Mouse (Mus musculus) lung, embryonic 16.5 days (tissue): ENCODE measurements around the gene Slc2a6. TPM values are rescaled to one million over a fixed set of nuclear protein-coding genes. Genes with fewer than 3 reads are reported as not detected.

Experiments used
- ATAC-seq: fragments of 200-750 bp; cut with Nextera tagmentation; 2 replicates; pipeline ENCODE4 v1.8.0; 2017; ENCODE audit warnings: low read depth, mild to moderate bottlenecking, moderate library complexity
- H3K27ac ChIP-seq: fragments of 300-500 bp; sonication (generic); 2 replicates; pipeline ENCODE4 v1.5.1; 2014; ENCODE audit warnings: mild to moderate bottlenecking, control low read depth, low read length
- H3K27me3 ChIP-seq: fragments of 300-500 bp; sonication (generic); 2 replicates; pipeline ENCODE4 v1.6.1; 2014; ENCODE audit warnings: low read depth, low read length, mixed read lengths; ENCODE audit not compliant: control insufficient read depth, insufficient read depth
- H3K36me3 ChIP-seq: fragments of 300-500 bp; sonication (generic); 2 replicates; pipeline ENCODE4 v1.6.1; 2014; ENCODE audit warnings: low read length; ENCODE audit not compliant: control insufficient read depth, insufficient read depth
- H3K4me1 ChIP-seq: fragments of 300-500 bp; sonication (generic); replicated peaks from 2 replicates; pipeline ENCODE4 v1.6.1; 2014; ENCODE audit warnings: low read length, mixed read lengths; ENCODE audit not compliant: control insufficient read depth, insufficient read depth
- H3K4me2 ChIP-seq: fragments of 300-500 bp; sonication (generic); 2 replicates; pipeline ENCODE4 v1.6.1; 2014; ENCODE audit warnings: low read depth, low read length, control low read depth
- H3K4me3 ChIP-seq: fragments of 300-500 bp; sonication (generic); 2 replicates; pipeline ENCODE4 v1.5.1; 2014; ENCODE audit warnings: mild to moderate bottlenecking, low read length, control low read depth
- H3K9ac ChIP-seq: fragments of 300-500 bp; sonication (generic); 2 replicates; pipeline ENCODE4 v1.6.1; 2014; ENCODE audit warnings: low read length, control low read depth
- H3K9me3 ChIP-seq: fragments of 300-500 bp; sonication (generic); 2 replicates; pipeline ENCODE4 v1.6.1; 2016; ENCODE audit warnings: low read length; ENCODE audit not compliant: control insufficient read depth
- WGBS: fragments of 180-500 bp; shearing (Covaris S2); extraction: QIAGEN DNeasy Blood & Tissue Kit; methylation state at CpG from one replicate; pipeline ENCODE4 v1.1.7; 2014; 5-methylcytosine and 5-hydroxymethylcytosine counted together
- polyA plus RNA-seq: library from polyadenylated mRNA; unstranded; fragments of >200 nt; fragmentation: Nextera tagmentation; extraction: Ambion mirVana; gene quantifications from 2 replicates; pipeline ENCODE4 v1.2.1, GENCODE M21; 2015

The Slc2a6 gene
- polyA plus RNA-seq, 1 experiment from 2014 or later = 0.63 TPM

GRCm38 (mm10) chr2:26997498-26997897 is 30.3 kb downstream of the Slc2a6 start:
- H3K4me1 ChIP-seq = no peaks in the 10 kb centered on the region
- H3K27ac ChIP-seq = no peak overlapping the region
- no peak overlapping the region for H3K9ac ChIP-seq
- ATAC-seq = no peak
- no peaks in the 10 kb centered on the region for H3K27me3 ChIP-seq
- no peak overlapping the region for H3K4me2 ChIP-seq
- 77% methylated on average over 1 of the region's 1 CpGs for WGBS
- no peaks in the 10 kb centered on the region for H3K9me3 ChIP-seq
- no peak overlapping the region for H3K4me3 ChIP-seq
- no peaks in the 10 kb centered on the region for H3K36me3 ChIP-seq

GRCm38 (mm10) chr2:26993936-26994335 is 33.9 kb downstream of the Slc2a6 start:
- H3K4me2 ChIP-seq = no peak overlapping the region
- no peaks in the 10 kb centered on the region for H3K4me1 ChIP-seq
- H3K9me3 ChIP-seq = no peaks in the 10 kb centered on the region
- H3K27me3 ChIP-seq = no peaks in the 10 kb centered on the region
- no peak for ATAC-seq
- WGBS = 68% methylated on average over 3 of the region's 3 CpGs
- H3K27ac ChIP-seq = no peak overlapping the region
- H3K36me3 ChIP-seq = no peaks in the 10 kb centered on the region
- H3K9ac ChIP-seq = no peak overlapping the region
- no peak overlapping the region for H3K4me3 ChIP-seq

- Histone ChIP-seq H3K9me3 (no peaks in the 10 kb centered on the region), H3K4me3 (no peak overlapping the region), H3K36me3 (no peaks in the 10 kb centered on the region), H3K4me1 (no peaks in the 10 kb centered on the region), H3K27me3 (no peaks in the 10 kb centered on the region), H3K27ac (no peak overlapping the region), H3K9ac (no peak overlapping the region), H3K4me2 (no peak overlapping the region)
- 78% methylated on average over 5 of the region's 5 CpGs for WGBS
- no peak for ATAC-seq
Observed at GRCm38 (mm10) chr2:26984640-26985039, 43.2 kb downstream of the Slc2a6 start.

GRCm38 (mm10) chr2:26984179-26984578 is 43.6 kb downstream of the Slc2a6 start:
- Histone ChIP-seq H3K4me2 (no peak overlapping the region), H3K4me3 (no peak overlapping the region), H3K9me3 (no peaks in the 10 kb centered on the region), H3K27me3 (no peaks in the 10 kb centered on the region), H3K9ac (no peak overlapping the region), H3K36me3 (no peaks in the 10 kb centered on the region), H3K4me1 (no peaks in the 10 kb centered on the region), H3K27ac (no peak overlapping the region)
- no peak for ATAC-seq
- 40% methylated on average over 2 of the region's 2 CpGs for WGBS

- Histone ChIP-seq H3K27ac (no peak overlapping the region), H3K27me3 (no peaks in the 10 kb centered on the region), H3K4me3 (no peak overlapping the region), H3K4me1 (no peaks in the 10 kb centered on the region), H3K36me3 (no peaks in the 10 kb centered on the region), H3K4me2 (no peak overlapping the region), H3K9ac (no peak overlapping the region), H3K9me3 (no peaks in the 10 kb centered on the region)
- WGBS = 59% methylated on average over 1 of the region's 1 CpGs
- ATAC-seq = no peak
Observed at GRCm38 (mm10) chr2:26980361-26980760, 47.4 kb downstream of the Slc2a6 start.

DNA sequence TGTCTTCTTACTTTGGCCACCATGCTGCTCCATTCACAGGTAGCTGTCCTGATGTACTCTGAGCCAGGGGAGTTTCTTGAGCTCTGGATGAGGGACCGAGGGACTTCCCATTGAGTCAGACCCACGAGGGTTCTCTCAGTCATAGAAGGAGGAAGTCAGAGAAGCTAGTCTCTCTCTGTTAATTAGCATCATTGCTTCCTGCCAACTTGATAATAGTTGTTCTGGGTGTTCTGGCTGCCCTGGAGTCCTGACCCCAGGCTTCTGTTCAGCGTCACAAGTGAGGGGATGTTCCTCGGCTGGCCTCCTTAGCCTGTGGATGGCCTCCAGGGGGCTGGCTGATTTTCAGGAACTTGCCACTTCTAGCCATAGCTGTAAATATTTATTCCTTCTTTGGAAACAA is 53.8 kb downstream of the Slc2a6 start:
- no peak overlapping the region for H3K27ac ChIP-seq
- no peak overlapping the region for H3K9ac ChIP-seq
- ATAC-seq = no peak
- H3K36me3 ChIP-seq = no peaks in the 10 kb centered on the region
- H3K4me3 ChIP-seq = no peak overlapping the region
- H3K9me3 ChIP-seq = no peaks in the 10 kb centered on the region
- 0 out of 2 replicates have a peak, but pooled peaks cover 2% of the 10 kb centered on the region for H3K4me1 ChIP-seq
- no peak overlapping the region for H3K4me2 ChIP-seq
- WGBS = 39% methylated on average over 4 of the region's 4 CpGs
- H3K27me3 ChIP-seq = no peaks in the 10 kb centered on the region

DNA sequence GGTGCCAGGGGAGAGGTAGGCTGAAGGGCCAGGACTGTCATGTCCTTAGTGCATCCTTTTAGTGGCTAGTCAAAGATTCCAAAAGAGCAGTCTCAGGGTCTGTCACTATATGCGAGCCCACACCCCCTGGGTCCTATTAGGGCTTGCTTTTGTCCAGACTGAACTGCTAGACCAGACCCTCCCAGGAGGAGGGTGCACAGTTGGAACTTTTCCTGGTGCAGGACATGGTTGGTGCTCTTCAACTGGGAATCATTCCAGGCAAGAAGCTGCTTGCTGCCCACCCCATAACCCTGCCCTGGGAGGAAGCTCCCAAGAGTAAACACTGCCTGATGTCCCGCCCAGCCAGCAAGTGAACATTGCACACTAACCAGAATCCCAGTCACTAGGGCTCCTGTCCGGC is 54.7 kb downstream of the Slc2a6 start, which contains the start of gene Adamts13:
Adamts13 (plus strand) TSS at position 301 of the 400 bp plus-strand sequence.
- 0 out of 2 replicates have a peak, but pooled peaks cover 2% of the 10 kb centered on the region for H3K4me1 ChIP-seq
- no peak within 1 kb of the TSS for H3K9ac ChIP-seq
- no peak within 1 kb of the TSS for H3K4me3 ChIP-seq
- WGBS = 46% methylated on average over 3 of the region's 3 CpGs
- no peak within 1 kb of the TSS for H3K27ac ChIP-seq
- no peaks in the 10 kb centered on the region for H3K36me3 ChIP-seq
- H3K27me3 ChIP-seq = no peaks in the 10 kb centered on the region
- H3K9me3 ChIP-seq = no peaks in the 10 kb centered on the region
- ATAC-seq = no peak
- H3K4me2 ChIP-seq = no peak within 1 kb of the TSS

Other genes starting within 250 kb of the Slc2a6 start
- gene Abo, start 163.0 kb downstream of the Slc2a6 start, polyA plus RNA-seq = not detected in 2 replicates
- 22.6 and 25.3 TPM in 2 replicates for gene Surf6, start 125.1 kb downstream of the Slc2a6 start, polyA plus RNA-seq
- 48.5 and 49.1 TPM in 2 replicates for gene Med22, start 117.3 kb downstream of the Slc2a6 start, polyA plus RNA-seq
- gene Rpl7a, start 117.2 kb downstream of the Slc2a6 start, polyA plus RNA-seq = 578 and 617 TPM in 2 replicates
- 33.0 and 34.6 TPM in 2 replicates for gene Surf2, start 111.6 kb downstream of the Slc2a6 start, polyA plus RNA-seq
- 51.9 and 57.3 TPM in 2 replicates for gene Surf1, start 111.5 kb downstream of the Slc2a6 start, polyA plus RNA-seq
- 209 and 215 TPM in 2 replicates for gene Surf4, start 94.1 kb downstream of the Slc2a6 start, polyA plus RNA-seq
- 0.06 and 0.19 TPM in 2 replicates for gene Stkld1, start 94.0 kb downstream of the Slc2a6 start, polyA plus RNA-seq
- 41.5 and 44.0 TPM in 2 replicates for gene Rexo4, start 63.6 kb downstream of the Slc2a6 start, polyA plus RNA-seq
- 0.08 and 0.20 TPM in 2 replicates for gene Adamts13, start 54.6 kb downstream of the Slc2a6 start, polyA plus RNA-seq
- 52.3 and 57.1 TPM in 2 replicates for gene Cacfd1, start 18.1 kb downstream of the Slc2a6 start, polyA plus RNA-seq
- gene Mymk, start 44.2 kb upstream of the Slc2a6 start, polyA plus RNA-seq = 1.6 and 3.4 TPM in 2 replicates
- gene Adamtsl2, start 51.4 kb upstream of the Slc2a6 start, polyA plus RNA-seq = 27.9 and 28.4 TPM in 2 replicates
- 0.54 and 0.64 TPM in 2 replicates for gene Fam163b, start 114.5 kb upstream of the Slc2a6 start, polyA plus RNA-seq
- 0.54 and 0.84 TPM in 2 replicates for gene Dbh, start 137.2 kb upstream of the Slc2a6 start, polyA plus RNA-seq
- 24.3 and 32.0 TPM in 2 replicates for gene Sardh, start 220.3 kb upstream of the Slc2a6 start, polyA plus RNA-seq